Mouse (Mus musculus) heart, postnatal 0 days (tissue): ENCODE measurements around the gene Slc35b2. TPM values are rescaled to one million over a fixed set of nuclear protein-coding genes. Genes with fewer than 3 reads are reported as not detected.

Experiments
- ATAC-seq: fragments of 200-750 bp; cut with Nextera tagmentation; 2 replicates; pipeline ENCODE4 v1.8.0; 2017; ENCODE audit warnings: low read depth, moderate number of reproducible peaks, moderate library complexity; ENCODE audit not compliant: insufficient read depth
- DNase-seq: peaks from one replicate; pipeline ENCODE4 v3.0.0-alpha.2; 2016; ENCODE audit warnings: low spot score
- H3K27ac ChIP-seq: fragments of 300-500 bp; sonication (generic); 2 replicates; pipeline ENCODE4 v1.5.1; 2014; ENCODE audit warnings: low read depth, mild to moderate bottlenecking
- H3K27me3 ChIP-seq: fragments of 300-500 bp; sonication (generic); 2 replicates; pipeline ENCODE4 v1.6.1; 2014; ENCODE audit warnings: low read length, mixed read lengths; ENCODE audit not compliant: control insufficient read depth, insufficient read depth
- H3K36me3 ChIP-seq: fragments of 300-500 bp; sonication (generic); replicated peaks from 2 replicates; pipeline ENCODE4 v1.6.1; 2014; ENCODE audit warnings: low read length, mixed read lengths; ENCODE audit not compliant: control insufficient read depth, insufficient read depth
- H3K4me1 ChIP-seq: fragments of 300-500 bp; sonication (generic); 2 replicates; pipeline ENCODE4 v1.6.1; 2014; ENCODE audit warnings: antibody characterized with exemption; ENCODE audit not compliant: control insufficient read depth, insufficient read depth
- H3K4me2 ChIP-seq: fragments of 300-500 bp; sonication (generic); 2 replicates; pipeline ENCODE4 v1.6.1; 2014; ENCODE audit warnings: low read depth, mild to moderate bottlenecking, low read length, moderate library complexity
- H3K4me3 ChIP-seq: fragments of 300-500 bp; sonication (generic); 2 replicates; pipeline ENCODE4 v1.5.1; 2014; ENCODE audit warnings: low read depth, low read length
- H3K9ac ChIP-seq: fragments of 300-500 bp; sonication (generic); replicated peaks from 2 replicates; pipeline ENCODE4 v1.6.1; 2014; ENCODE audit warnings: low read depth, low read length, mixed read lengths
- H3K9me3 ChIP-seq: fragments of 300-500 bp; sonication (generic); replicated peaks from 2 replicates; pipeline ENCODE4 v1.6.1; 2016; ENCODE audit warnings: low read length; ENCODE audit not compliant: control insufficient read depth
- CTCF ChIP-seq: IDR thresholded peaks from 2 replicates; pipeline ENCODE4 v1.5.1; 2016; ENCODE audit warnings: antibody characterized with exemption, control low read depth, low read depth
- EP300 ChIP-seq: IDR thresholded peaks from 2 replicates; pipeline ENCODE4 v1.6.1; 2016; ENCODE audit warnings: antibody characterized with exemption, low read depth
- WGBS: fragments of 180-500 bp; shearing (Covaris S2); extraction: QIAGEN DNeasy Blood & Tissue Kit; methylation state at CpG from one replicate; pipeline ENCODE4 v1.1.7; 2014; 5-methylcytosine and 5-hydroxymethylcytosine counted together
- polyA plus RNA-seq: library from polyadenylated mRNA; unstranded; fragments of >200 nt; fragmentation: Nextera tagmentation; extraction: Ambion mirVana; gene quantifications from 2 replicates; pipeline ENCODE4 v1.2.1, GENCODE M21; 2015
- total RNA-seq: library from RNA; depleted of rRNA; stranded (reverse); fragments of >200 nt; gene quantifications from 2 replicates; pipeline ENCODE4 v1.2.3, GENCODE M21; 2014; ENCODE audit warnings: low replicate concordance

Slc35b2 gene
- total and polyA plus RNA-seq, 2 experiments from 2014 or later: 64.8 to 137 TPM

GRCm38 (mm10) chr17:45526571-45526970, 37.1 kb upstream of the Slc35b2 start:
- WGBS: 17% methylated on average over 5 of the region's 5 CpGs
- TF ChIP-seq EP300: no peak
- TF ChIP-seq CTCF: no peak
- H3K4me2 ChIP-seq: no peak overlapping the region
- ATAC-seq: peak; percentile 22; the same call in 1 of the 2 replicates
- H3K36me3 ChIP-seq: no peaks in the 10 kb centered on the region
- peaks cover 4% of the 10 kb centered on the region; the same call in 1 of the 2 replicates for H3K4me1 ChIP-seq
- peaks cover 10% of the 10 kb centered on the region for H3K27me3 ChIP-seq
- no peak overlapping the region for H3K27ac ChIP-seq
- no peak overlapping the region for H3K9ac ChIP-seq
- DNase-seq: peak; percentile 18
- H3K4me3 ChIP-seq: no peak overlapping the region
- no peaks in the 10 kb centered on the region for H3K9me3 ChIP-seq

DNA sequence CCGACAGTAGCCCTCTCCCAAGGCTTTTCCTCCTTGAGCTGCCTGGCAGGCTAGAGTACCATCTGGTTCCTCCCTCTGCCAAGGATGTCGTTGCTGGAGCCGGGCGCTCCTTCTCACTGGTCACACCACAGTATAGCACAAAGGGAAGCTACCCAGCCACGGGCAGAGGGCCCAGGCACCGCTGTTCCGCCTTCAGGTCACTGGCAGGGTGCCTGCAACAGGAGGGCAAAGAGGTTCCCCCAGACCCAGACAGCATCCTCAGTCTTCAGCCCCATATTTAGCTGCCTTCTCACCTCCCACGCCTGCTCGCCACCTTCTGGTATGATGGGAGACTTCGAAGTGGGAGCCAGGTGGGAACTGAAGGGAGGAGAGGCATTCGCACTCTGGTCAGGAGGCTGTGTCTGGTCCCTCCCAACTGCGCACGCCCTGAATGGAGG, 33.3 kb upstream of the Slc35b2 start:
- H3K4me3 ChIP-seq: no peak overlapping the region
- ATAC-seq (no peak), DNase-seq (no peak)
- H3K27ac ChIP-seq: no peak overlapping the region
- TF ChIP-seq CTCF: no peak
- TF ChIP-seq EP300: no peak
- peaks cover 4% of the 10 kb centered on the region; the same call in 1 of the 2 replicates for H3K4me1 ChIP-seq
- no peaks in the 10 kb centered on the region for H3K36me3 ChIP-seq
- H3K27me3 ChIP-seq: peaks cover 38% of the 10 kb centered on the region
- H3K4me2 ChIP-seq: no peak overlapping the region
- H3K9me3 ChIP-seq: no peaks in the 10 kb centered on the region
- 46% methylated on average over 13 of the region's 13 CpGs for WGBS
- H3K9ac ChIP-seq: no peak overlapping the region

GRCm38 (mm10) chr17:45532896-45533295, 30.8 kb upstream of the Slc35b2 start:
- no peak overlapping the region for H3K27ac ChIP-seq
- no peak overlapping the region for H3K4me2 ChIP-seq
- H3K9ac ChIP-seq: no peak overlapping the region
- no peaks in the 10 kb centered on the region for H3K4me1 ChIP-seq
- H3K9me3 ChIP-seq: no peaks in the 10 kb centered on the region
- 38% methylated on average over 15 of the region's 15 CpGs for WGBS
- DNase-seq (no peak), ATAC-seq (no peak)
- H3K4me3 ChIP-seq: no peak overlapping the region
- TF ChIP-seq CTCF (no peak), EP300 (no peak)
- peaks cover 53% of the 10 kb centered on the region for H3K27me3 ChIP-seq
- no peaks in the 10 kb centered on the region for H3K36me3 ChIP-seq

DNA sequence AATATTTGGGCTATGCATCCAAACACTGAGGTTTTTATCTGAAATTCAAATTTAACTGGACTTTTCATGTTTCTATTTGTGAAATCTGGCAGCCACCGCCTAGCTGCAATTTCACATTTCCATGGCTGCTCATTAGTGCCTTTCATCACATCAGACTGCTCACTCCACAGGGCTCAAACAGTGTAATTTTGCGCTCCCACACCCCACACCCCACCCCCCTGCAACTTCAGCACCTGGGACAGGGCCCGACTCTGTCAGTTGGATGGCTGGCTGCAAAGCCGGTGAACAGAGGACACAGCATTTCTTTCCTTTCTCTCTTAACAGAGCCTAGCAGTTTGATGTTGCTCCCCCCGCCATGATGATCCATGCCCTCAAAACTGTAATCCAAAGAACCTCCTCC, 27.4 kb upstream of the Slc35b2 start:
- no peak overlapping the region for H3K27ac ChIP-seq
- no peak overlapping the region for H3K4me3 ChIP-seq
- no peak overlapping the region for H3K9ac ChIP-seq
- peak; percentile 44; the same call in 1 of the 2 replicates for ATAC-seq
- 15% methylated on average over 5 of the region's 5 CpGs for WGBS
- H3K4me1 ChIP-seq: no peaks in the 10 kb centered on the region
- H3K9me3 ChIP-seq: no peaks in the 10 kb centered on the region
- H3K36me3 ChIP-seq: no peaks in the 10 kb centered on the region
- H3K27me3 ChIP-seq: peaks cover 72% of the 10 kb centered on the region
- no peak for DNase-seq
- H3K4me2 ChIP-seq: no peak overlapping the region
- TF ChIP-seq CTCF: no peak

- no peak overlapping the region for H3K4me2 ChIP-seq
- H3K27ac ChIP-seq: no peak overlapping the region
- H3K9ac ChIP-seq: no peak overlapping the region
- no peak for TF ChIP-seq EP300
- TF ChIP-seq CTCF: no peak
- no peak overlapping the region for H3K4me3 ChIP-seq
- no peaks in the 10 kb centered on the region for H3K36me3 ChIP-seq
- WGBS: 55% methylated on average over 4 of the region's 4 CpGs
- H3K27me3 ChIP-seq: peaks cover 80% of the 10 kb centered on the region
- no peaks in the 10 kb centered on the region for H3K4me1 ChIP-seq
- H3K9me3 ChIP-seq: no peaks in the 10 kb centered on the region
- ATAC-seq (no peak), DNase-seq (no peak)
Measured at GRCm38 (mm10) chr17:45538394-45538793, 25.3 kb upstream of the Slc35b2 start.

GRCm38 (mm10) chr17:45539664-45540063, 24.0 kb upstream of the Slc35b2 start:
- H3K36me3 ChIP-seq: no peaks in the 10 kb centered on the region

More at GRCm38 (mm10) chr17:45539664-45540063, 24.0 kb upstream of the Slc35b2 start:
- DNase-seq: no peak
- H3K9ac ChIP-seq: no peak overlapping the region
- H3K4me2 ChIP-seq: no peak overlapping the region
- H3K4me1 ChIP-seq: peaks cover 2% of the 10 kb centered on the region; the same call in 1 of the 2 replicates
- H3K4me3 ChIP-seq: no peak overlapping the region
- WGBS: 70% methylated on average over 21 of the region's 21 CpGs
- TF ChIP-seq EP300 (no peak), CTCF (no peak)
- no peaks in the 10 kb centered on the region for H3K9me3 ChIP-seq
- no peak overlapping the region for H3K27ac ChIP-seq
- ATAC-seq: no peak
- H3K27me3 ChIP-seq: peaks cover 84% of the 10 kb centered on the region
